ENCODE assay signal across 8 mouse cellular contexts in genomic region chr3:9173643-9174516, GRCm38 (mm10).
DNase-seq lines count a peak whose midpoint lies in the region; ATAC-seq and TF ChIP-seq lines count a peak whose summit lies in the region.

No protein-coding gene starts in this region.

- 20% methylated on average over 16 of the region's 16 CpGs for WGBS in forebrain, postnatal 0 days
- WGBS in lung, embryonic 15.5 days = 18% methylated on average over 16 of the region's 16 CpGs

- H3K9ac ChIP-seq in forebrain, postnatal 0 days = no peak overlapping the region
- no peak overlapping the region for H3K9ac ChIP-seq in lung, embryonic 15.5 days

- H3K4me2 ChIP-seq in forebrain, postnatal 0 days (ENCODE audit: low read depth) = peak overlapping the region; percentile 24
- H3K4me2 ChIP-seq in lung, embryonic 15.5 days = peak overlapping the region; percentile 46

- H3K27me3 ChIP-seq in forebrain, postnatal 0 days (ENCODE audit: insufficient read depth, low read length) = no peaks in the 10 kb centered on the region; the same call in 1 of the 2 replicates
- no peaks in the 10 kb centered on the region for H3K27me3 ChIP-seq in lung, embryonic 15.5 days

- H3K36me3 ChIP-seq in forebrain, postnatal 0 days (ENCODE audit: insufficient read depth) = no peaks in the 10 kb centered on the region
- no peaks in the 10 kb centered on the region for H3K36me3 ChIP-seq in lung, embryonic 15.5 days

- TF ChIP-seq CTCF in forebrain, postnatal 0 days (IDR thresholded peaks at IDR 0.05; ENCODE audit: low read depth) = peak; percentile 41

- intact Hi-C loops in heart, postnatal 14 days (cut with DNase I) = no loop called here

- peak; percentile 81 for ATAC-seq in forebrain, postnatal 0 days
- ATAC-seq in lung, embryonic 15.5 days (ENCODE audit: borderline replicate concordance, extremely low read depth, low FRiP score, low TSS enrichment) = peak; percentile 82

- H3K4me1 ChIP-seq in forebrain, postnatal 0 days (ENCODE audit: insufficient read depth) = peaks cover 12% of the 10 kb centered on the region
- peaks cover 15% of the 10 kb centered on the region for H3K4me1 ChIP-seq in lung, embryonic 15.5 days

- H3K9me3 ChIP-seq in forebrain, postnatal 0 days (ENCODE audit: low read length) = no peaks in the 10 kb centered on the region
- H3K9me3 ChIP-seq in lung, embryonic 15.5 days = no peaks in the 10 kb centered on the region

- 0 out of 2 replicates have a peak overlapping the region, but pooled peaks have one; percentile 35 for H3K27ac ChIP-seq in forebrain, postnatal 0 days (ENCODE audit: low read depth, low read length)
- peak overlapping the region; percentile 84 for H3K27ac ChIP-seq in lung, embryonic 15.5 days

- peak; percentile 76 for DNase-seq in 416B (ENCODE audit: low read depth)
- peak; percentile 58 for DNase-seq in brain, embryonic 18.5 days (ENCODE audit: low read depth, low spot score)
- DNase-seq in forebrain, postnatal 0 days = peak; percentile 84
- peak; percentile 44 to 56 for DNase-seq in heart, postnatal 14 days
- peak; percentile 91 to 92 for DNase-seq in kidney, postnatal 36 days
- peak; percentile 88 for DNase-seq in retina, postnatal 1 day
- no peak for DNase-seq in thymus, postnatal 14 days

- no peak overlapping the region for H3K4me3 ChIP-seq in forebrain, postnatal 0 days (ENCODE audit: low read depth, low read length)
- peak overlapping the region; percentile 7; the same call in 1 of the 2 replicates for H3K4me3 ChIP-seq in lung, embryonic 15.5 days
